ENCODE assay signal across 9 mouse cellular contexts in genomic region chr9:58330293-58330692, GRCm38 (mm10). TPM values are rescaled to one million over a fixed set of nuclear protein-coding genes. Genes with fewer than 3 reads are reported as not detected.
DNase-seq lines count a peak whose midpoint lies in the region.
"Had no signal": no experiment of that assay in that cellular context is flagged by ENCODE, and none has a peak within 500 bp of the region (broad histone marks: within the 10 kb centered on the region; RNA-seq: fewer than 3 reads in every experiment).

No protein-coding gene starts in this region.

- no peak overlapping the region for H3K27ac ChIP-seq in limb, embryonic 10.5 days

- H3K36me3 ChIP-seq in limb, embryonic 10.5 days: no peaks in the 10 kb centered on the region

- H3K9me3 ChIP-seq in limb, embryonic 10.5 days (replicated peaks): no peaks in the 10 kb centered on the region

- WGBS in limb, embryonic 10.5 days: 27% methylated on average over 5 of the region's 5 CpGs

- no peaks in the 10 kb centered on the region for H3K27me3 ChIP-seq in limb, embryonic 10.5 days (ENCODE audit: low read depth, poor library complexity, severe bottlenecking)

- peaks cover 7% of the 10 kb centered on the region for H3K4me1 ChIP-seq in limb, embryonic 10.5 days

- peak; percentile 46 for DNase-seq in adrenal gland, adult 2 months
- no peak for DNase-seq in adrenal gland, adult 8-10 months
- peak; percentile 49 for DNase-seq in 3134 (ENCODE audit: extremely low read depth, insufficient read length, low spot score)
- peak; percentile 39 for DNase-seq in cerebellum, adult 11-12 months
- peak; percentile 54 to 68 for DNase-seq in frontal cortex, postnatal 36 days (ENCODE audit: low spot score in 2 of 2)
- peak; percentile 51 for DNase-seq in limb, embryonic 10.5 days (ENCODE audit: low spot score)
- peak; percentile 76 for DNase-seq in retina, postnatal 1 day
- no peak for DNase-seq in urinary bladder, postnatal 25 days (ENCODE audit: low spot score)

- H3K4me3 ChIP-seq in limb, embryonic 10.5 days: no peak overlapping the region
- H3K4me3 ChIP-seq: megakaryocyte, embryonic 14.5 days had no signal

RNA-seq across cellular contexts. Expression of gene Loxl1, which starts 17.3 kb away (rescaled TPM):
- total RNA-seq in adrenal gland, adult 2 months (2021): 10 to 100 TPM; 24.8 to 44.6 TPM
- polyA plus RNA-seq in adrenal gland, adult 2 months (2012; rRNA removed): 73.5 and 81.5 TPM in 2 replicates
- total RNA-seq in adrenal gland, adult 8-10 months (2022): 10 to 100 TPM; 20.4 to 28.6 (median 23.0) TPM
- 6.0 and 12.9 TPM in 2 replicates for polyA plus RNA-seq in limb, embryonic 10.5 days (2016; fragmentation: Nextera tagmentation; extraction: Ambion mirVana)

RNA-seq across cellular contexts. Expression of gene Tbc1d21, which starts 40.0 kb away (rescaled TPM):
- not detected for total RNA-seq in adrenal gland, adult 2 months (2021)
- polyA plus RNA-seq in adrenal gland, adult 2 months (2012; rRNA removed): not detected in 2 replicates
- not detected for total RNA-seq in adrenal gland, adult 8-10 months (2022)
- not detected in 2 replicates for polyA plus RNA-seq in limb, embryonic 10.5 days (2016; fragmentation: Nextera tagmentation; extraction: Ambion mirVana)

Comparison
In these comparisons a context has a peak if more than half of its experiments do, and no peak if none do; other contexts are left out.
1. DNase-seq: peak in adrenal gland, adult 2 months (single experiment), 3134 (single experiment), cerebellum, adult 11-12 months (single experiment), frontal cortex, postnatal 36 days (2 of 2), limb, embryonic 10.5 days (single experiment) and retina, postnatal 1 day (single experiment); none in adrenal gland, adult 8-10 months (single experiment) and urinary bladder, postnatal 25 days (single experiment).